Mouse (Mus musculus): ENCODE data around the gene Cenpm. TPM values are rescaled to one million over a fixed set of nuclear protein-coding genes. Genes with fewer than 3 reads are reported as not detected.

Cenpm gene
- polyA plus RNA-seq, 1 experiment = 43.2 TPM

- H3K27ac ChIP-seq (ENCODE audit: insufficient read depth, low read length) = no peak overlapping the region
- peaks cover 4% of the 10 kb centered on the region for H3K4me1 ChIP-seq (ENCODE audit: control insufficient read depth, insufficient read depth, low read length)
- peaks cover 30% of the 10 kb centered on the region for H3K36me3 ChIP-seq (ENCODE audit: control insufficient read depth, insufficient read depth, low read length, poor library complexity, severe bottlenecking)
- H3K9ac ChIP-seq (ENCODE audit: low read depth, poor library complexity, severe bottlenecking) = no peak overlapping the region
- H3K4me3 ChIP-seq (ENCODE audit: low read depth, low read length) = no peak overlapping the region
- no peaks in the 10 kb centered on the region for H3K9me3 ChIP-seq (replicated peaks; ENCODE audit: control insufficient read depth, insufficient read depth, low read length, poor library complexity, severe bottlenecking)
- TF ChIP-seq POLR2A (IDR thresholded peaks at IDR 0.05; ENCODE audit: insufficient read depth, low read length) = no peak
- no peak for TF ChIP-seq EP300 (IDR thresholded peaks at IDR 0.05; ENCODE audit: insufficient read depth, low read depth, low read length)
- no peak for TF ChIP-seq CTCF (IDR thresholded peaks at IDR 0.05; ENCODE audit: low read depth, low read length)
- no peaks in the 10 kb centered on the region for H3K27me3 ChIP-seq (ENCODE audit: control insufficient read depth, insufficient read depth, low read length, poor library complexity, severe bottlenecking)
Observed at GRCm38 (mm10) chr15:82202086-82202485, 42.5 kb downstream of the Cenpm start.

GRCm38 (mm10) chr15:82199546-82199945 lies 45.0 kb downstream of the Cenpm start:
- Histone ChIP-seq H3K4me1 (ENCODE audit: control insufficient read depth, insufficient read depth, low read length) (peaks cover 2% of the 10 kb centered on the region), H3K27ac (ENCODE audit: insufficient read depth, low read length) (no peak overlapping the region), H3K36me3 (ENCODE audit: control insufficient read depth, insufficient read depth, low read length, poor library complexity, severe bottlenecking) (peaks cover 50% of the 10 kb centered on the region), H3K27me3 (ENCODE audit: control insufficient read depth, insufficient read depth, low read length, poor library complexity, severe bottlenecking) (no peaks in the 10 kb centered on the region), H3K4me3 (ENCODE audit: low read depth, low read length) (no peak overlapping the region), H3K9ac (ENCODE audit: low read depth, poor library complexity, severe bottlenecking) (no peak overlapping the region), H3K9me3 (replicated peaks; ENCODE audit: control insufficient read depth, insufficient read depth, low read length, poor library complexity, severe bottlenecking) (no peaks in the 10 kb centered on the region)
- no peak for TF ChIP-seq POLR2A (IDR thresholded peaks at IDR 0.05; ENCODE audit: insufficient read depth, low read length)
- TF ChIP-seq CTCF (IDR thresholded peaks at IDR 0.05; ENCODE audit: low read depth, low read length) = no peak

- TF ChIP-seq EP300 (IDR thresholded peaks at IDR 0.05; ENCODE audit: insufficient read depth, low read depth, low read length) (no peak), POLR2A (IDR thresholded peaks at IDR 0.05; ENCODE audit: insufficient read depth, low read length) (no peak), CTCF (IDR thresholded peaks at IDR 0.05; ENCODE audit: low read depth, low read length) (no peak)
- no peak overlapping the region for H3K27ac ChIP-seq (ENCODE audit: insufficient read depth, low read length)
- peaks cover 62% of the 10 kb centered on the region for H3K36me3 ChIP-seq (ENCODE audit: control insufficient read depth, insufficient read depth, low read length, poor library complexity, severe bottlenecking)
Observed at GRCm38 (mm10) chr15:82198342-82198741, 46.2 kb downstream of the Cenpm start.

GRCm38 (mm10) chr15:82197937-82198336 lies 46.6 kb downstream of the Cenpm start:
- Histone ChIP-seq H3K4me3 (ENCODE audit: low read depth, low read length) (no peak overlapping the region), H3K27me3 (ENCODE audit: control insufficient read depth, insufficient read depth, low read length, poor library complexity, severe bottlenecking) (no peaks in the 10 kb centered on the region), H3K9me3 (replicated peaks; ENCODE audit: control insufficient read depth, insufficient read depth, low read length, poor library complexity, severe bottlenecking) (no peaks in the 10 kb centered on the region), H3K36me3 (ENCODE audit: control insufficient read depth, insufficient read depth, low read length, poor library complexity, severe bottlenecking) (peaks cover 67% of the 10 kb centered on the region), H3K27ac (ENCODE audit: insufficient read depth, low read length) (no peak overlapping the region), H3K4me1 (ENCODE audit: control insufficient read depth, insufficient read depth, low read length) (peaks cover 2% of the 10 kb centered on the region), H3K9ac (ENCODE audit: low read depth, poor library complexity, severe bottlenecking) (no peak overlapping the region)
- TF ChIP-seq CTCF (IDR thresholded peaks at IDR 0.05; ENCODE audit: low read depth, low read length) = no peak
- no peak for TF ChIP-seq POLR2A (IDR thresholded peaks at IDR 0.05; ENCODE audit: insufficient read depth, low read length)
- TF ChIP-seq EP300 (IDR thresholded peaks at IDR 0.05; ENCODE audit: insufficient read depth, low read depth, low read length) = no peak

More at GRCm38 (mm10) chr15:82198342-82198741, 46.2 kb downstream of the Cenpm start:
- Histone ChIP-seq H3K9ac (ENCODE audit: low read depth, poor library complexity, severe bottlenecking) (no peak overlapping the region), H3K4me3 (ENCODE audit: low read depth, low read length) (no peak overlapping the region), H3K27me3 (ENCODE audit: control insufficient read depth, insufficient read depth, low read length, poor library complexity, severe bottlenecking) (no peaks in the 10 kb centered on the region), H3K4me1 (ENCODE audit: control insufficient read depth, insufficient read depth, low read length) (peaks cover 2% of the 10 kb centered on the region), H3K9me3 (replicated peaks; ENCODE audit: control insufficient read depth, insufficient read depth, low read length, poor library complexity, severe bottlenecking) (no peaks in the 10 kb centered on the region)

- Histone ChIP-seq H3K9ac (ENCODE audit: low read depth, poor library complexity, severe bottlenecking) (no peak overlapping the region), H3K27ac (ENCODE audit: insufficient read depth, low read length) (no peak overlapping the region), H3K4me1 (ENCODE audit: control insufficient read depth, insufficient read depth, low read length) (peaks cover 2% of the 10 kb centered on the region), H3K27me3 (ENCODE audit: control insufficient read depth, insufficient read depth, low read length, poor library complexity, severe bottlenecking) (no peaks in the 10 kb centered on the region), H3K9me3 (replicated peaks; ENCODE audit: control insufficient read depth, insufficient read depth, low read length, poor library complexity, severe bottlenecking) (no peaks in the 10 kb centered on the region), H3K4me3 (ENCODE audit: low read depth, low read length) (no peak overlapping the region), H3K36me3 (ENCODE audit: control insufficient read depth, insufficient read depth, low read length, poor library complexity, severe bottlenecking) (peaks cover 67% of the 10 kb centered on the region)
- no peak for TF ChIP-seq EP300 (IDR thresholded peaks at IDR 0.05; ENCODE audit: insufficient read depth, low read depth, low read length)
- no peak for TF ChIP-seq POLR2A (IDR thresholded peaks at IDR 0.05; ENCODE audit: insufficient read depth, low read length)
- TF ChIP-seq CTCF (IDR thresholded peaks at IDR 0.05; ENCODE audit: low read depth, low read length) = no peak
Observed at GRCm38 (mm10) chr15:82197246-82197750, 47.2 kb downstream of the Cenpm start.

GRCm38 (mm10) chr15:82196300-82196699 lies 48.2 kb downstream of the Cenpm start:
- no peak overlapping the region for H3K9ac ChIP-seq (ENCODE audit: low read depth, poor library complexity, severe bottlenecking)
- peaks cover 2% of the 10 kb centered on the region for H3K4me1 ChIP-seq (ENCODE audit: control insufficient read depth, insufficient read depth, low read length)
- peaks cover 71% of the 10 kb centered on the region for H3K36me3 ChIP-seq (ENCODE audit: control insufficient read depth, insufficient read depth, low read length, poor library complexity, severe bottlenecking)
- H3K27ac ChIP-seq (ENCODE audit: insufficient read depth, low read length) = no peak overlapping the region
- no peak overlapping the region for H3K4me3 ChIP-seq (ENCODE audit: low read depth, low read length)
- H3K9me3 ChIP-seq (replicated peaks; ENCODE audit: control insufficient read depth, insufficient read depth, low read length, poor library complexity, severe bottlenecking) = no peaks in the 10 kb centered on the region
- H3K27me3 ChIP-seq (ENCODE audit: control insufficient read depth, insufficient read depth, low read length, poor library complexity, severe bottlenecking) = no peaks in the 10 kb centered on the region
- TF ChIP-seq EP300 (IDR thresholded peaks at IDR 0.05; ENCODE audit: insufficient read depth, low read depth, low read length) (no peak), CTCF (IDR thresholded peaks at IDR 0.05; ENCODE audit: low read depth, low read length) (no peak), POLR2A (IDR thresholded peaks at IDR 0.05; ENCODE audit: insufficient read depth, low read length) (no peak)

All from ES-Bruce4 (cell line).